Mouse (Mus musculus) splenic B cell, adult 2 months (primary cell): ENCODE measurements around the gene Minpp1.
"Not testable (repeated sequence)": the region's sequence is repeated elsewhere in the genome, so short reads cannot be mapped to it uniquely, and the experiment has no call there.

Experiments used
- DNase-seq: peaks from one replicate; pipeline ENCODE4 v3.0.0-alpha.2; 2011; ENCODE audit warnings: low read depth, low spot score
- H3K27me3 ChIP-seq: 2 replicates; pipeline ENCODE4 v1.6.1; 2012; ENCODE audit warnings: mild to moderate bottlenecking, low read length, moderate library complexity, mixed read lengths; ENCODE audit not compliant: control insufficient read depth, poor library complexity, insufficient read depth, severe bottlenecking
- H3K36me3 ChIP-seq: 2 replicates; pipeline ENCODE4 v1.6.1; 2012; ENCODE audit warnings: mild to moderate bottlenecking, low read length, moderate library complexity, mixed read lengths; ENCODE audit not compliant: control insufficient read depth, poor library complexity, insufficient read depth, severe bottlenecking

Minpp1 gene

DNA sequence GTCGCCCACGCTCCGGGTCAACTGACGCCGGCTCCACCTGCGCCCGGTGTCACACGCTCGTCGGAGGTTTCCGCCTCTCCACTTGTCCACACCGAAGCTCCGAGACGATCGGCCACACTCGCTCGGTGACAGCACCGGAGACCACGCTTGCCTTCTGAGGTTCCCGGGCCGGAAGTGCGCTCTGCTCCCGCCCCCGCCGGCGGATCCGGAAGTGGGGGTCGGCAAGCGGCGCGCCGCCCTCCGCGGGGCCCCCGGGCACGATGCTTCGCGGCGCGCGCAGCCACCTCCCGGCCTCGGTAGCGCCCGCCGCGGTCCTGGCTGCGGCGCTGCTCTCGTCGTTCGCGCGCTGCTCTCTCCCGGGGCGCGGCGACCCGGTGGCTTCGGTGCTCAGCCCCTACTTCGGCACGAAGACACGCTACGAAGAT lies at the start of gene Minpp1:
Gene Minpp1, plus strand, starts transcription at position 89 of the 425 bp plus-strand sequence.
- DNase-seq, result peak; percentile 85
- H3K27me3 ChIP-seq, result no peaks in the 10 kb centered on the region
- no peaks in the 10 kb centered on the region for H3K36me3 ChIP-seq

DNA sequence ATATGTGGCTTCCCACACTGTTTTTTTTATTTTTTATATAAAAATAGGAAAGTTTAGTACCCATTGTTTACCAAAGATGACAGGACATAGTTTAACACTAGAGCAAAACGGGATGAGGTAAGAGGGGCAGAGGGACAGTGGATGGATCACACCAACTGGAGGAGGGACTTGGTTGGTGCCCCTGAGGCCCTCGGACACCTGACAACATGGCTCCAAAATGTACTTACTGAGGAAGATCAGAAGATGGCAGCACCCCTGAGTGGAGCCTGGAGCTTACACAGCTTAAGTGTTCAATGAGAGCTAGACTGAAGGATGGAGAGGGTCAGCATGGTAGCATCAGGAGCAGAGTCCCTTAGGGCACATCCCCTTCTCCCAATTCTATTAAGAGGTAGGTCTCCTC lies 46.2 kb upstream of the Minpp1 start:
- DNase-seq, result no peak
- Histone ChIP-seq H3K36me3 (no peaks in the 10 kb centered on the region), H3K27me3 (no peaks in the 10 kb centered on the region)

DNA sequence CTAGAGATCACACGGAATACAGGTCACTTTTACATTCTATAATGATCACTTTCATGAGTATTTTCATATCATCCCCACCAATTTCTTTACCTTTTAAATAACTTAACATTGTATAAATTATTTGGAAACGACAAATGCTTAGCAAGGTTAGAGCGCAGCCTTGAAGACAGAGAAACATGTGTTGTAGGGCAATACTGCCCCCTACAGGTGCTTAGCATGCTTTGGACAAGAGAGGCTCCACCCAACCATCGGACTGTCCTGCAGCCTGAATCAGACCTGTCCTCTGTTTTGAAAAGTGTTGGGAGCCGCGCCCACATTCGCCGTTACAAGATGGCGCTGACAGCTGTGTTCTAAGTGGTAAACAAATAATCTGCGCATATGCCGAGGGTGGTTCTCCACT lies 44.0 kb upstream of the Minpp1 start:
- DNase-seq, result peak; percentile 77
- no peaks in the 10 kb centered on the region for H3K36me3 ChIP-seq
- H3K27me3 ChIP-seq, result no peaks in the 10 kb centered on the region

DNA sequence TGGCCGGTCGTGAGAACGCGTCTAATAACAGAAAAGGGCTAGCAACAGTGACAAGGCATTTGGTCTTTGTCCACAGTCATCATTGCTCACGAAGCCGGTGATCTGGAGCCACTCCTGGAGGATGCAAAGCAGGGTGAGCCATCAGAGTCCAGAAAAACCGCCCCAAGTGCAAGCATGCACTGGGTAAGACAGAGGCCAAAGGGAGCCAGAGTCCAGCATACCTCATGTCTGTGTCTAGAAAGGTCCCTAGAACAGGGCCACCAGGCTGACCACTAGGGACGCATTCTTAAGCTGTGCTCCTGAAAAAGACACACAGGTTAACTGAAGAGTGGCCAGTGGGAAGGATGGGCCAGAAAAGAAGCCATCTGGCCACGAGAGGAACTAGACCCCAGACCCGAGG lies 36.6 kb upstream of the Minpp1 start:
- no peak for DNase-seq
- Histone ChIP-seq H3K27me3 (no peaks in the 10 kb centered on the region), H3K36me3 (no peaks in the 10 kb centered on the region)

DNA sequence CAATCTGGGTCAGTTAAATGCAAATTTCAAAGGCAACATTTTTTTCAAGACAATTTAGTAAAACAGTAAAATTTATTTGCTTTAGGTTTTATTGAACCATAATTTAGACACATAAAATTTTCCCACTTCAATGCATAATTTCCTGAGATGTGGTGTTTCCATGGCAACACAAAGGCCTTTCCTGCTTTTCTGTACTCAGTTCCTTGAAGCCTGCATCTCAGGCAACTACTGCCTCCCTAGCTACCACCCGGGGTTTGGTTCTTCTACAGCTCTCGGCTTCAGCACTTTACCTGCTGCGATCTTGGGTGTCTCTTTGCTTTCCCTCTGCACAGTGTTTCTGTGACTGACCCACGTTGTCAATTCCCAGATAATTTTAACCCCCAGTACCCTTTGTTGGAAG lies 33.3 kb upstream of the Minpp1 start:
- Histone ChIP-seq H3K27me3 (no peaks in the 10 kb centered on the region), H3K36me3 (no peaks in the 10 kb centered on the region)
- DNase-seq, result no peak

DNA sequence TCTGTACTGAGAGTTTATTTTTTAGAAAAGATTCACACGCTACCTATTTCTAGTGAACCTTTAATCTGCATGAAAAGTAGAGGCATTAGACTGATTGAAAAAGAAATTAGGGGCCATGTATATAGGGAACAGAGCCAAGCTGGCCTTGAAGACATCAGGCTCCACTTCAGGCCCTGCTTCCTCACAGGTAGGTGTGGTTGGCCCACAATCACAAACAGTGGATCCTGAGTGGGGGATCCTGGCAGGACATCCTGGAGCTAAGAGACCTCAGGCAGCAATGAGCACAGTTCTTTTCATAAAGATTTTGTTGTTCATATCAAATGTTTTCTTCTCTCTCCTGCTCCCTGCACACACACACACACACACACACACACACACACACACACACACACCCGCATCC lies 28.8 kb upstream of the Minpp1 start:
- Histone ChIP-seq H3K36me3 (no peaks in the 10 kb centered on the region), H3K27me3 (no peaks in the 10 kb centered on the region)
- DNase-seq, result no peak

DNA sequence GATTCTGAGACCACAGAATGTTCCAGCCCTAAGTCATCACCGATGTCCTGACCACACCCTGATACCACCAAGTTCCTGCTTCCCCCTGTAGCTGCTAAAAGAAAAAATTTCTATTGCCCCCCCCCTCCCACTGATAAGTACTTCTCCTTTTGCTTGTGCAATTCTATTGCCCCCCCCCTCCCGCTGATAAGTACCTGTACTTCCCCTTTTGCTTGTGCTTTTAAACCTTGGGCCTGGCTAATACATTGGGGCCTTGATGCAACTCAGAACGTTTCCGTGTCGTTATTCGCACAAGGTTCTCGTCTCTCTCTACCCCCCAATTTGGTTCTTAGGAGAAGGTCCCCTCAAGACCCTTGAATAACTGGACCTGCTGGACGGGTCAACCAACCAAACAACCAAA lies 27.9 kb upstream of the Minpp1 start:
- H3K27me3 ChIP-seq, H3K36me3 ChIP-seq: not testable (repeated sequence)
- DNase-seq, result peak; percentile 27

DNA sequence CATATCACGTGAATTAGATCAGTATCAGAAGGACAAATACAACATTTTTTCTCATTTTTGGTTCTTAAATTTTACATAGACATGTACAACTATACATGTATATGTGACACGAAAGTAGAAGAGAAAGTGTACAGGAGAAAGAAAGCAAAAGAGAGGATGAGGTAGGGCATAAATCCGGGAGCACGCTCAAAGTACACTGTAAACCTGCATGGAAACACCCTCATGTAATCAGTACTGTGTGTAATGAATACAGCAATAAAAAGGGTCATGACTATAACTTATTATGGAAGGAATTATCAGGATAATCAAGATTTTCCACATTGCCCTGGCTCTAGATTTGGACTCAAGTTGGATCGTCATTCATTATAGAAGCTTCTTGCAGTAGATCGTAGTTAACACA lies 22.5 kb upstream of the Minpp1 start:
- no peaks in the 10 kb centered on the region for H3K27me3 ChIP-seq
- DNase-seq, result no peak
- H3K36me3 ChIP-seq, result no peaks in the 10 kb centered on the region

DNA sequence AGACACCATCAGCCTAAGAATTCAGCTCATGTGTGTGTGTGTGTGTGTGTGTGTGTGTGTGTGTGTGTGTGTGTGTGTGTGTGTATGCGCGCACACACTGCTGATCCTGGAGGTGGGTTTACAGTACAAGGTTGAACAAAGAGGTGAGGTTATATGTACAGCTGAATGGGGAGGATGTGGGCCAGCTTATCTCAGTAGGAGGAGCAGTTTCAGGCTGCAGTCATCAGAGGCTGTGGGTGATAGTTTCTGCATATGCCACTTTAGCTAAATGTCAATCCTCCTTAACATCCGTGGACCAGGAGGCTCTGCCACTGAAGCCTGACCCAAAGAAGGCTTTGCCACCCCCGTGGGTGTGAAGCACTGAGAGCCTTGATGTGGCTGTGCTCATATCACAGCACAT lies 20.3 kb upstream of the Minpp1 start:
- no peak for DNase-seq
- Histone ChIP-seq H3K27me3 (no peaks in the 10 kb centered on the region), H3K36me3 (no peaks in the 10 kb centered on the region)

DNA sequence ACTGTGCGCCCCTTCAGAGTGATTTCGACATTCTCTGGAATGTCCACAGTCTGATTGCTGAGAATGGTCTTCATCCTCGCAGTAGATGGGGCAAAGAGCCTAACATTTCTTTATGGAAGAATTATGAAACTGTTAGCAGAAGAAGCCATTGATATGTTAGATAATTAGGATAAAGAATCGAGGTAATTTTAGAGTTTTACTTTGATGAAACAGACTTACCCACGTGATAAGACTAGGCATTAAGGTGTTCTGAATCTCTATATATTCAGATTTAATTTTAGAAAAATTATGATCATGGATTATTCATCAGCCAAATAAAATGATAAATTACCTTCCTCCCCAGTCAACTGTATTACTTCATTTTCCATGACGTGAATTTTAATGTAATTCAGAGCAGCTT lies 19.1 kb upstream of the Minpp1 start, which contains the start of gene Rpl9-ps6:
Gene Rpl9-ps6, minus strand, starts transcription at position 101 of the 400 bp plus-strand sequence.
- no peaks in the 10 kb centered on the region for H3K27me3 ChIP-seq
- no peak for DNase-seq
- no peaks in the 10 kb centered on the region for H3K36me3 ChIP-seq

DNA sequence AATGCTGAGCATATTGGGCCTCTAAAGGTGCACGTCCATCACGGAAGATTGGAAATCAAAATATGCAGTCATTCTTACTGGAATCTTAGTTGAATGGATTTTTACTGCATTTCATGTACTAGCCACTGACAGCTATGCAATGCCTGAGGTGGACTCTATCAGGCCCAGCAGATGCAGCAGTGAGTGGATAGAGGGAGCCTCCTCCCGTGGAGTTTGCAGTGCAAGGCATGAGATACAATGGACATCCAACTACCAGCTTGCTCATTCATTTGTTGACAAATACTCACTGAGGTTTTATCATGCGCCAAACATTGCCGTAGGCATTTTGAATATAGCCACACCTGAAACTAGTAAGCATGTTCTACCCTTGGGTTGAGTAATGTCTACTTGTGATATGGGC lies 18.2 kb upstream of the Minpp1 start:
- no peak for DNase-seq
- H3K27me3 ChIP-seq, result no peaks in the 10 kb centered on the region
- no peaks in the 10 kb centered on the region for H3K36me3 ChIP-seq

DNA sequence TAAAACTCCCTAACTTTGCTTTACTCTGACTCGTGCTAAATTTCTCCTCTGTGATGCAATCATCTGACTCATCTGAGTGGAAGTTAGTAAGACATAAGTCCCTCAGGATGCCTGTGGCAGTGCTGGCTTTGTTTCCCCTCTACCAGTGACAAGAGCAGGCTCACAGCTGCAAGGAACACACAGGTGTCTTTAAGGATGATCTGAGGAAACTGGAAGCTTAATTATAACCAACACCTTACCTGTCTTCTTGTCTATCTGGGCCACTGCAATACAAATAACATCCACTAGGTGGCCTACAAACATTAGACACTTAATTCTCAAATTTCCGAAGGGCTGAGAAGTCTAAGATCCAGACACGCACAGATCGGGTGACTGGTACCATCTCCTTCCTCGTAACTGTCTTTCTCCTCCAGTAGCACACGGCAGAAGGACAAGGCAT lies 15.5 kb upstream of the Minpp1 start:
- Histone ChIP-seq H3K36me3 (no peaks in the 10 kb centered on the region), H3K27me3 (no peaks in the 10 kb centered on the region)
- peak; percentile 80 for DNase-seq

DNA sequence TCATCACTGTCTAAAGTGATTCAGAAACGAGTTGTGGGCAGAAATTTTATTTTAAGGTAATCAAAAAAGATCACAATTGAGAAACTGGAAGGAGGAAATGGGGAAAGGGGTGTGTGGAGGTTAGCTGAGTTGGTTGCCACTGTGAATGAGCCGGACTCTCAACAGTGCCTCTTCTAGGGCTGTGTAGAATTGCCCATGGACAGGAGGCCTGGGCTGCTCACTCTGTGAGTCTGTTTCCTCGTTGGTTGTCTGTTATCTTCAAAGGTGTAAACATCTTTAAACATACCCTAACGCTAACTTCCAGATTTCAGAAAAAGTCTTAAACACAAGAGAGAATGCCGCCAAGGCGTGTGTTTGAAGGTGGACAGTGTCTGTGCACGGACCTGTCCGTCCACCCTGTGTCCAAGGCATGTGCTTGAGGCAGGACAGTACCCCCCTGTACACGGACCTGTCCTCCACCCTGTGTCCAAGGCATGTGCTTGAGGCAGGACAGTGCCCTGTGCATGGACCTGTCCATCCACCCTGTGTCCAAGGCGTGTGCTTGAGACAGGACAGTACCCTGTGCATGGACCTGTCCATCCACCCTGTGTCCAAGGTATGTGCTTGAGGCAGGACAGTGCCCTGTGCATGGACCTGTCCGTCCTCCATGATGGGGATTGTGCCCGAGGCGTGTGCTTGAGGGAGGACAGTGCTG lies 14.9 kb upstream of the Minpp1 start:
- no peaks in the 10 kb centered on the region for H3K27me3 ChIP-seq
- DNase-seq, result no peak

DNA sequence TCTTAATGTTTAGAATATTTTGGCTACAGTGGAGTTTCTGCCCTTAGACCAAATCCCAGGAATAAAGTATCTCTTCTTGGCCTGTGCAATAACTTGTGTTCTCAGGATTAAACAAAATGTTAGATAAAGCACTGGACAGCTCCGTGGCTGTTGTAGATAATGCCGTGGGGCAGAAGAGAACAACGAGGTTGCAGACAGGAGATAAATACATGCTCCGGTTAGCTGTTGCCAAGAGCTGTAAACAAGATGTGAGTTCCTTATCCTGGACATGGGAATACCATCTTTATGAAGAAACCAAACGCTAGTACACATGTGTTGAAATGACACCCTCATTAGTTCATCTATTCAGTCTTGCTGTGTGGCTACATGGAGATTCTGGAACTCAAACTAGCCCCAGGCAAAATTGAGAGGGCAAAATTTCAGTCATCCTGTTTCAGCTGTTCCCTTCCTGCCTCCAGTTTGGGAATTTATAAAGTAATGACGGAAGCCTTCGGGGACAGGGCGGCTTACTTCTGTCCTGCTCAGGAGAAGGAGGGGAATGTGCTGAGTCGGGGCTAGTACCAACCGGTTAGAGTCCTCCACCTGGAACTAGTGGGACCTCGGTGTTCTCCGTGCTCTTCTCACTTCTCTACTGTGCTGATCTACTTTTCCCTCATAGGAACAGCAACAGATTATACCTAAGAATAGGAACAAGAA lies 9.4 kb upstream of the Minpp1 start:
- Histone ChIP-seq H3K27me3 (no peaks in the 10 kb centered on the region), H3K36me3 (no peaks in the 10 kb centered on the region)
- no peak for DNase-seq

More for the DNA sequence above, 14.9 kb upstream of the Minpp1 start:
- H3K36me3 ChIP-seq, result no peaks in the 10 kb centered on the region

DNA sequence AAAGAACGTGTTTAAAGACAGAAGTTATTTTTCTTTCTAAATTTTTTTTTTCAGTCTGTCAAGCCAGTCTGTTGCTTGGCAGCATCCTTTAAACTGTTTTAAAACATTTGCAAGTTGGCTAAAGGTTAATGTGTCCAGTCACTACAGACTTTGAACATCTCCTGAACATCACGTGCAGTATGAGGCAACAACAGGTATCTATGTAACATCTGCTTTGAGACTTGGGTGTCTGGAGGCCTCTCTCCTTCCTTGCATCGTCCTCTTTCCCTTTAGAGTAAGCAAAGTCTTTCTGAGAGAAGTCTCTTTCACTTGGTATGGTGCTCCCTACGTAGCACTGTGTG lies 8.9 kb upstream of the Minpp1 start:
- no peak for DNase-seq
- H3K27me3 ChIP-seq, result no peaks in the 10 kb centered on the region
- no peaks in the 10 kb centered on the region for H3K36me3 ChIP-seq
